Comparison of ENCODE assay signal across 8 mouse cellular contexts in genomic region chr7:24081634-24082431, GRCm38 (mm10). TPM values are rescaled to one million over a fixed set of nuclear protein-coding genes. Genes with fewer than 3 reads are reported as not detected.
DNase-seq lines count a peak whose midpoint lies in the region; ATAC-seq lines count a peak whose summit lies in the region.

Gene Zfp180 (plus strand): TSS chr7:24081924.

- ATAC-seq in megakaryocyte progenitor cell, adult 5-6 weeks (replicated peaks; ENCODE audit: poor library complexity): peak; percentile 91

- DNase-seq in adipocyte (ENCODE audit: low spot score): peak; percentile 97
- DNase-seq in embryo, embryonic 10 days (ENCODE audit: low spot score): peak; percentile 98
- peak; percentile 91 for DNase-seq in gastrocnemius, postnatal 10 days
- DNase-seq in induced T-regulatory cell, adult 2 months (ENCODE audit: low read depth): peak; percentile 98
- peak; percentile 92 to 96 for DNase-seq in left cerebral cortex, adult 9 months (ENCODE audit: low spot score in 2 of 2)
- peak; percentile 90 for DNase-seq in right cerebral cortex, postnatal 14 days
- DNase-seq in urinary bladder, postnatal 36 days (ENCODE audit: low spot score in 2 of 2): peak; percentile 86 to 95

RNA-seq across cellular contexts. Expression of gene Zfp180, which starts in this region (rescaled TPM):
- total RNA-seq in gastrocnemius, postnatal 10 days (2021): 1 to 10 TPM; 6.4 to 7.0 TPM
- total RNA-seq in megakaryocyte progenitor cell, adult 5-6 weeks (2015): 14.2 and 16.3 TPM in 2 replicates
- 14.1 and 16.7 TPM in 2 replicates for total RNA-seq in megakaryocyte progenitor cell, adult 5-6 weeks (2017)

Comparison
In these comparisons a context has a peak if more than half of its experiments do, and no peak if none do; other contexts are left out.
1. Peak in every context shown above with its lines: DNase-seq and ATAC-seq.